Mouse (Mus musculus): ENCODE measurements at regions not wholly inside any gene's neighbourhood (a gene's known extent, or its start where the extent isn't known, plus 50 kb on each side); places are given as distances from the start of the nearest gene placed in this dataset.

GRCm38 (mm10) chr2:134017109-134017508 lies 465.1 kb downstream of the Bmp2 start:
- TF ChIP-seq POLR2A (IDR thresholded peaks at IDR 0.05; ENCODE audit: insufficient read depth, low read depth, low read length) (no peak), CTCF (IDR thresholded peaks at IDR 0.05) (peak; percentile 72), EP300 (IDR thresholded peaks at IDR 0.05; ENCODE audit: insufficient read depth, low read depth, low read length) (no peak)

Data from heart, adult 2 months (tissue).